Mouse (Mus musculus) cerebellum, postnatal 14 days (tissue): ENCODE measurements around the gene Them7.
A peak's percentile ranks its signal among the peaks of the same experiment; 100 is the strongest.

Source experiments
- DNase-seq, 2 experiments: peaks; one replicate each; pipeline ENCODE4 v3.0.0; 2021; ENCODE audit warnings: mixed read lengths in 2 of 2

Them7 gene

GRCm38 (mm10) chr2:105418629-105419227 is 194.6 kb downstream of the Them7 start:
- no peak for DNase-seq

DNA sequence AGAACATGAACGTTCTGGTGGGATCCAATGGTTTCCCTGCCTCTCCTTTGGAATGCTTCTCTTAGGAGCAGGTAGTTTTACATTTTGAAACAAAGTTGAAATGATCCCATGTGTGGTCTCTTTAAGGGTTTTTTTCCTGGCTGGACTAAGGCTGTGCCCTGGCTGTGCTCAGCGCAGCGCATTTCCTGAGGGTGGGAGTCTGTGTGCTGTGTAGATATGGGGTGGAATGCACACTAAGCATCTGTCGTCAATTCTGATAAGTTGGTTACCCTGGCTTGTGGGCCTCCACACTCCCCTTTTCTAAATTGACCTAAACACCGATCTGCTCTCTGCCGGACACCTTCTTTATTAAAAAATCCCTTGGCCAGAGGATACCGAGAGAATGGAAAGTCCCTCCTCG is 203.3 kb downstream of the Them7 start:
- DNase-seq = no peak

- DNase-seq = peak; percentile 86 to 91
Observed at GRCm38 (mm10) chr2:105428029-105428428, 203.9 kb downstream of the Them7 start.

DNA sequence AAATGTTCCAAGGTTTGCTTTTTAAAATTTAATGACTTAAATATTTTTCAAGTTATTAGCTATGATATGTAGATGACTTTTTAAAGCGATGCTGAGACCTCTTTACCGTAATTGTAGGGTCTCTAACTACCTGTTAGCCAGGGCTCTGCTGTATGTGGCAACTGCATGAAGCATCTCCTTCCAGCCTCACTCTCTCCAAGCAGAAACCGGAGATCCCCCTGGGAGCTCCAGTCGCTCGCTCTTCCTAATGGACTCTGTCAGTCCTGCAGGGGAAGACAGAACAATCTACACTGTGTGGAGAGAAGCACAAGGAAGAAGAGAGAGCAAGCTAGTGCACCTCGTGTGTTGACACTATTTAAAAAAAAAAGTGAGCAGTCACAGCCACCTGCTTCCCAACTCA is 204.3 kb downstream of the Them7 start:
- no peak for DNase-seq
